8 mouse cellular contexts compared by ENCODE assay signal in the genomic region with DNA sequence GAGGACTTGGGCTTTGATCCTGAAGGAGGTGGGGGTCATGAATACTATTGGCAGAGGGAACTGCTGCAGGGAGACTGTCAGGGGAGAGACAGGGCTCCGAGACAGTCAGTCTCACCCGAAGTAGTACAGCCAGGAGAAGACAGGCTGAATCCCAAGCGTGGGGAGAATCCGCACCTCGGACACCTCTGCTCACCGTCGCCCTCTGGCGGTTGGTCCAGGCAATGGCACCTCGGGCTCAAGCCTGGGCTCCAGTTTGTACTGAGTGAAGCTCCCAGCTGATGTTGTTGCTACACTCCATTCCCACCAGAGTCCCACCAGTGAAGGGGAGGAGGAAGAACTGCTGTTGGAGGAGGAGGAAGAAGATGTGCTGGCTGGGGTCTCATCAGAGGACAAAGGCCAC. TPM values are rescaled to one million over a fixed set of nuclear protein-coding genes. Genes with fewer than 3 reads are reported as not detected.
DNase-seq lines count a peak whose midpoint lies in the region; ATAC-seq and TF ChIP-seq lines count a peak whose summit lies in the region.

No protein-coding gene starts in this region.

- no peaks in the 10 kb centered on the region for H3K27me3 ChIP-seq in heart, adult 2 months (ENCODE audit: control insufficient read depth, insufficient read depth, low read length)
- H3K27me3 ChIP-seq in liver, embryonic 14.5 days (ENCODE audit: control insufficient read depth, insufficient read depth, low read length), result no peaks in the 10 kb centered on the region

- DNase-seq in urinary bladder, adult 18-20 months (ENCODE audit: low spot score in 2 of 2), result peak; percentile 47 to 72
- no peak for DNase-seq in urinary bladder, postnatal 10 days (ENCODE audit: low spot score)
- peak; percentile 83 for DNase-seq in embryo, embryonic 10.5 days (ENCODE audit: low spot score)
- peak; percentile 70 to 88 for DNase-seq in heart, adult 2 months
- peak; percentile 76 for DNase-seq in kidney, adult 9 months
- peak; percentile 28 to 36 (median 30) for DNase-seq in liver, embryonic 14.5 days (ENCODE audit: low read depth in 3 of 3, low spot score in 3 of 3)
- DNase-seq in natural killer cell, adult 2 months (ENCODE audit: low spot score in 2 of 2), result peak; percentile 60 to 78
- peak; percentile 93 for DNase-seq in testis, postnatal 10 days (ENCODE audit: low spot score)

- intact Hi-C loops in heart, adult 2 months (cut with DNase I), result loop anchor here (1.0 to 2.0 kb wide), 3 partner anchors 26 to 50 kb away; a partner anchor contains a TSS

- no peaks in the 10 kb centered on the region for H3K36me3 ChIP-seq in heart, adult 2 months (ENCODE audit: control insufficient read depth, insufficient read depth, low read length)
- peaks cover 4% of the 10 kb centered on the region; the same call in 1 of the 2 replicates for H3K36me3 ChIP-seq in liver, embryonic 14.5 days (replicated peaks; ENCODE audit: control insufficient read depth, insufficient read depth, low read depth)

- no peaks in the 10 kb centered on the region for H3K9me3 ChIP-seq in liver, embryonic 14.5 days (ENCODE audit: control insufficient read depth, low read length)

- 7% methylated on average over 9 of the region's 9 CpGs for WGBS in heart, adult 2 months
- under 1% methylated on average over 9 of the region's 9 CpGs for WGBS in liver, embryonic 14.5 days (ENCODE audit: insufficient replicate concordance)

- no peak overlapping the region for H3K9ac ChIP-seq in heart, adult 2 months (ENCODE audit: low read depth, low read length)
- no peak overlapping the region for H3K9ac ChIP-seq in liver, embryonic 14.5 days (replicated peaks)

- 0 out of 2 replicates have a peak, but pooled peaks have one; percentile 44 for TF ChIP-seq EP300 in heart, adult 2 months (IDR thresholded peaks at IDR 0.05; ENCODE audit: insufficient read depth, low read depth, low read length)
- no peak for TF ChIP-seq EP300 in liver, embryonic 14.5 days (IDR thresholded peaks at IDR 0.05; ENCODE audit: low read depth)

- peaks cover 4% of the 10 kb centered on the region for H3K4me1 ChIP-seq in heart, adult 2 months (ENCODE audit: control insufficient read depth, insufficient read depth, low read length)
- H3K4me1 ChIP-seq in liver, embryonic 14.5 days (replicated peaks; ENCODE audit: control insufficient read depth in 2 of 2, insufficient read depth in 2 of 2, low read length in 1 of 2), result peaks cover 0 to 18% of the 10 kb centered on the region in 2 experiments; a peak in 3 of 4 replicates

- TF ChIP-seq CTCF in heart, adult 2 months (IDR thresholded peaks at IDR 0.05), result peak; percentile 98; the same call in 1 of the 2 replicates
- peak; percentile 100 for TF ChIP-seq CTCF in liver, embryonic 14.5 days (IDR thresholded peaks at IDR 0.05; ENCODE audit: low read depth)

- H3K27ac ChIP-seq in heart, adult 2 months, result no peak overlapping the region
- H3K27ac ChIP-seq in liver, embryonic 14.5 days, result no peak overlapping the region

- H3K4me2 ChIP-seq in liver, embryonic 14.5 days (ENCODE audit: low read depth), result peak overlapping the region; percentile 95

- H3K4me3 ChIP-seq in heart, adult 2 months, result no peak overlapping the region
- H3K4me3 ChIP-seq in liver, embryonic 14.5 days (ENCODE audit: insufficient read depth in 1 of 2, low read depth in 2 of 2, low read length in 2 of 2), result no peak overlapping the region

- no peak for TF ChIP-seq POLR2A in heart, adult 2 months (IDR thresholded peaks at IDR 0.05; ENCODE audit: insufficient read depth, low read depth, low read length)

- ATAC-seq in liver, embryonic 14.5 days (ENCODE audit: insufficient read depth), result no peak

- H3K79me2 ChIP-seq in heart, adult 2 months (replicated peaks; ENCODE audit: control insufficient read depth, insufficient read depth, low read length), result no peaks in the 10 kb centered on the region

RNA-seq across cellular contexts. Expression of a gene that starts 5.2 kb away (rescaled TPM):
- 10 to 100 TPM; 63.1 to 78.9 TPM for total RNA-seq in heart, adult 2 months (2021)
- polyA plus RNA-seq in heart, adult 2 months (2012; rRNA removed), result 68.0 and 75.8 TPM in 2 replicates
- 15.7 TPM in 2 replicates for polyA plus RNA-seq in liver, embryonic 14.5 days (2012; rRNA removed)
- polyA plus RNA-seq in liver, embryonic 14.5 days (2014; fragmentation: Nextera tagmentation; extraction: Ambion mirVana), result 12.9 and 14.8 TPM in 2 replicates

RNA-seq across cellular contexts. Expression of a gene that starts 5.3 kb away (rescaled TPM):
- total RNA-seq in heart, adult 2 months (2021), result 10 to 100 TPM; 12.2 to 14.8 TPM
- 28.6 and 30.6 TPM in 2 replicates for polyA plus RNA-seq in heart, adult 2 months (2012; rRNA removed)
- 1.9 and 2.0 TPM in 2 replicates for polyA plus RNA-seq in liver, embryonic 14.5 days (2012; rRNA removed)
- polyA plus RNA-seq in liver, embryonic 14.5 days (2014; fragmentation: Nextera tagmentation; extraction: Ambion mirVana), result 1.8 and 2.8 TPM in 2 replicates

RNA-seq across cellular contexts. Expression of a gene that starts 24.4 kb away (rescaled TPM):
- under 1 TPM; 0.50 to 0.61 TPM for total RNA-seq in heart, adult 2 months (2021)
- 0.35 and 0.76 TPM in 2 replicates for polyA plus RNA-seq in heart, adult 2 months (2012; rRNA removed)
- 0.27 and 0.30 TPM in 2 replicates for polyA plus RNA-seq in liver, embryonic 14.5 days (2012; rRNA removed)
- 0.19 and 0.33 TPM in 2 replicates for polyA plus RNA-seq in liver, embryonic 14.5 days (2014; fragmentation: Nextera tagmentation; extraction: Ambion mirVana)

RNA-seq across cellular contexts. Expression of a gene that starts 25.8 kb away (rescaled TPM):
- total RNA-seq in heart, adult 2 months (2021), result 10 to 100 TPM; 13.6 to 14.3 TPM
- 26.4 and 27.4 TPM in 2 replicates for polyA plus RNA-seq in heart, adult 2 months (2012; rRNA removed)
- 28.8 and 30.0 TPM in 2 replicates for polyA plus RNA-seq in liver, embryonic 14.5 days (2012; rRNA removed)
- polyA plus RNA-seq in liver, embryonic 14.5 days (2014; fragmentation: Nextera tagmentation; extraction: Ambion mirVana), result 32.5 and 32.9 TPM in 2 replicates

RNA-seq across cellular contexts. Expression of a gene that starts 29.6 kb away (rescaled TPM):
- 1 to 10 TPM in 1 of 2 experiments, under 1 TPM in 1; 0.99 to 1.3 TPM for total RNA-seq in heart, adult 2 months (2021)
- polyA plus RNA-seq in heart, adult 2 months (2012; rRNA removed), result 0.45 and 0.67 TPM in 2 replicates
- 10.8 and 14.6 TPM in 2 replicates for polyA plus RNA-seq in liver, embryonic 14.5 days (2012; rRNA removed)
- polyA plus RNA-seq in liver, embryonic 14.5 days (2014; fragmentation: Nextera tagmentation; extraction: Ambion mirVana), result 10.2 and 13.0 TPM in 2 replicates
